Mouse (Mus musculus): ENCODE data around the gene Gpr101. TPM values are rescaled to one million over a fixed set of nuclear protein-coding genes. Genes with fewer than 3 reads are reported as not detected.

The Gpr101 gene
- total RNA-seq (2021): not detected

DNA sequence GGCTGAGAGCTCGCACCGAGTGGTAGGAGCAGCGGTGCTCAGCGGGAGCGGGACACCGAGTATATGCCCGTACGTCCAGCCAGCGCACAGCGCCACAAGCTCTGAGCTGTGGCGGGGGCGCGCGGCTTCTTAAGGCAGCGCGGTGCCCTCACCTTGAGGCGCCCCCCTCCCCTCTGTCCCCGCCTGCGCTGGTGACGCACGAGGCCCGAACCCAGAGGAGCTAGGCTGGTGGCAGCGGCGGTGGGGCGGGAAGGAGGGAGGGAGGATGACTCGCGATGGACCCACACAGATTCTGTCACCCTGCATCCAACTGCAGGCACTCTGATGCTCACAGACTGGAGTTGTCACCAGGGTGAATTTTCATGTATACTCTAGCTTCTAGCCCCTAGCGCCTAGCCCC, at the start of gene Gpr101:
Gene Gpr101, minus strand, starts transcription at position 124 of the 400 bp plus-strand sequence.
- DNase-seq: no peak
- intact Hi-C loops (cut with DNase I): no loop called here

DNA sequence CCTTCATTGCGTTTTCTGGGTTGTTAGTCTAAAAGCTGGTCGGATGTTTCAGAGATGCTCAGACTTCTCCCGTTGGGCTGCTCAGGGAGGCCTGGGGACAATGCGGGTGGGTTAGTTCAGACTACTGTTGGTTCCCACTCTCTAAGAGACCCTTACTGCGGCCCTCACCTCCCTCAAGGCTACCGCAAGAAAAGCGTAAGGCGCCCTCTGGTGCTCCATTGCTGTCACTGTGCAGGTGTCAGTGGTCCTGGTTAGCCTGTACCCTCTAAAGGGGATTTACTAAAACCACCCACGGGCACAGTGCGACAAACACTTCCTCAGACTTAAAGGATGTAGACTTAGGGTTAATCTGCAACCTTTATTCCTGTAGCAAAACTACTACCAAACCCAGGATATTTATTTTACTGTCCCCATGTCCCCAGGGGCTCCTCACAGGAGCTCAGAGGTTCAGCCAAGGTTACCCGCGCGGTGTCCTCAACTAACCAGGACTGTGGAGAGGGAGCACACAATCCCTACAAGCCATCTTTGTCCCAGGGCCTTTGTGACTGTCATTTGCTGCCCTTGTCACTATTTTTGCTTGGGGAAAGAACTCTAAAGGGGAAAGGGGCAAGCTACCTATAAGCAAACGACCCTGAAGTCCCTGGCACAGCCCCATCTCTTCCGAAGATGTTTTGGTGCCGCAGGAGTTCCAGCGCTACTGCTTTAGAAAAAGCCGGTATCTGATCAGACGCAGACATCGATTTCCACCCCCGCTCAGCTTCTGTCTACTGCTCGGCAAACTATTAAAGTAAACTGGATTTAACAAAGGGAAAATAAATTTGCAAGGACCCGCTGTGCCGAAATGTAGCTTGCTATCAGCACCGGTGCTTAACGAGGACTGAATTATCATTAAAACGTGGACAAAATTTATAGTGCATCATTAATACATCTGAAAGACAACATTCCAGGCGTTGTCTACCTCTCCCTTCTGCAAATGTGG, 17.8 kb upstream of the Gpr101 start:
- DNase-seq: no peak
- intact Hi-C loops (cut with DNase I): no loop called here

DNA sequence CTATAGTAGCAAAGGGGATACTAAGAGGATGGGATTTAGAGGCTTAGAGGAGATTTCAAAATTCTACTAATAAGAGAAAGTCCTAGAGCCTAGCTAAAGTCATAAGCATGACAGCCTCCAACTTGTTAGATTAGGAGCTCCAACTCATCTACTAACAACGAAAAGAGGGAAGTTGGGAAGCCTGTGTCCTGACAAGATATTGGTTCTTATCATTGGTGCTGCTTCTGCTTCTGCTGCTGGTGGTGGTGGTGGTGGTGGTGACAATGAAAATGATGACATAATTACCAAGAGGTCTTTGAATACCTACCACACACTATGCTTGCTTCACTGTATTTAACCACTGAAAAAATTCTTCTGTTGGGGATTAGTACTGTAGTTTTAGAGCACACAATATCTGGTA, 2.7 kb upstream of the Gpr101 start:
- intact Hi-C loops (cut with DNase I): no loop called here
- no peak for DNase-seq

Other genes with a start within 250 kb of the Gpr101 start
- gene Arhgef6, start 165.0 kb downstream of the Gpr101 start, total RNA-seq (2021): 10 to 100 TPM; 61.0 to 62.6 TPM
- gene Rbmx, start 110.7 kb downstream of the Gpr101 start, total RNA-seq (2021): 10 to 100 TPM; 22.2 to 28.4 TPM
- not detected for gene Gm364, start 94.6 kb downstream of the Gpr101 start, total RNA-seq (2021)